Mouse (Mus musculus): ENCODE measurements around the gene Optn. TPM values are rescaled to one million over a fixed set of nuclear protein-coding genes. Genes with fewer than 3 reads are reported as not detected.

The Optn gene
- polyA plus RNA-seq (2015; fragmentation: Nextera tagmentation; extraction: Ambion mirVana) = 18.0 and 24.3 TPM in 2 replicates

DNA sequence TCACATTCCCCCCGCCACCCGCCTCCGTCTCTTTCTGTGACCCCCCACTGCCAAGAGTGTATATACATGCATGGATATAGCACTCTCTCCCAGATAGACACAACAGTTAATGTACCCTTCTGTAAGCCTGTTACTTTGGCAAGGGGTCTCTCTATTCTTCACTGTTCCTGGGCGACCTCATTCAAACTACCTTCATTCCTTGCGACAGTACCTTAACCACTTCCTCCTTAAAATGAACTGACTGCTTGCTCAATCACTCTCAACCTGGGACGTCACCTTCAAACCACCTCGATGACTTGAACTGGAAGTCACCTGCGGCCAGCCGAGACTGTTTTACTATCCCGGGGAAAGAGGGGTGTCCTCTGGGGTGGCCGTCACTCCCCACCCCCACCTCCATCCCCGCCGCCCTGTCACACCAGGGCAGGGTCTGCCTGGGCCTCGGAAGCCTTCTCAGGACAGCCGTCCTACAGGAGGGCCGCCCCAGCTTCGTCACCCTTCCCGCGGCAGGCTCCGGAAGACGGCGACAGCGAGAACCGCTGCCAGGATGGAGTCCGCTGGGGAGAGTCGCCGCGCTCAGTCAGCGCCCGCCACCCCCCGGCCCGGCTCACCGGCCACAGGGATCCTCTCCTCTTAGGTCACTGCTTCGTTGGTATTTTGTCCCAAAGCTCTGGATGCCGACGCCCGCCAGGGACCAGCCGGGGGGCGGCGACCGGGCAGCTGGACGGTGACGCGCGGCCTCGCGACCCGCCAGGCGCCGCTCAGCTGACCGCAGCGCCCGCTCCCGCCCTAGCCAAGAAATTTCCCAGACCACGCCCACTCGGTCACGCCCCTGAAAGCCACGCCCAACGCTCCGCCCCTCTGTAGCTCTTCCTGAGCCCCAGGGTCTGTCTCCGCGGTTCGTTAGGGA, at the start of gene Optn:
TSS of gene Optn (minus strand) at position 753 of the 907 bp plus-strand sequence.
- Histone ChIP-seq H3K27me3 (ENCODE audit: control insufficient read depth, insufficient read depth, low read depth, low read length) (no peaks in the 10 kb centered on the region; the same call in 1 of the 2 replicates), H3K4me3 (ENCODE audit: low read depth, low read length) (peak within 1 kb of the TSS; percentile 63), H3K9me3 (replicated peaks; ENCODE audit: control insufficient read depth, low read length, poor library complexity, severe bottlenecking) (no peaks in the 10 kb centered on the region), H3K27ac (ENCODE audit: low read length) (peak within 1 kb of the TSS; percentile 35; the same call in 1 of the 2 replicates), H3K9ac (ENCODE audit: low read depth, low read length) (peak within 1 kb of the TSS; percentile 79), H3K4me1 (ENCODE audit: control insufficient read depth, insufficient read depth, low read length) (peaks cover 18% of the 10 kb centered on the region), H3K4me2 (ENCODE audit: low read length) (peak within 1 kb of the TSS; percentile 81), H3K36me3 (ENCODE audit: control insufficient read depth, insufficient read depth, low read length) (no peaks in the 10 kb centered on the region)
- WGBS = 2% methylated on average over 63 of the region's 63 CpGs
- ATAC-seq = peak; percentile 93

DNA sequence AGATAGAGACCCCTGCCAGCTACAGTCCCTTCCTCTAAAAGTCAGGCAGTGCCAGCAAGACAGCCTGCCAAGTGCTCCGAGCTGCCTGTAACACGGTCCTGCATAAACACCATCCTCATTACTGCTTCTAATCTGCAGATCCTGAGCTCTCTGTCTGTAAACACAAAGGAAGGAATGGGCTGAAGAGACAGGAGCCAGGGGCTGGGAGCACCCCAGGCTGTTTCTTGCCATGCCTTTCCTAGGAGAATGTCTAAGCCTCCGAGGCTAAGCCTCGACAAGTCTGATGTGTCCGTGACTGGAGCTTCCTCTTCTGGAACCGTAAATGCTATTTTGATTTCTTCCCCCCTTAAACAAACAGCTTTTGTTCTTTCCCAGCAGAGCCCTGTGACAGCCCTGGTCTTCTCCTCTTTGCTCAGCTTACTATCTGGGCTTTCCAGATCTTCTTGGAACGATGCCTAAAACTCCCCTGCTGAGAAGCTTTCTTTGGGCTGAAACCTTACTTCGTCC, 49.0 kb upstream of the Optn start:
- Histone ChIP-seq H3K27ac (ENCODE audit: low read length) (peak overlapping the region; percentile 69), H3K9ac (ENCODE audit: low read depth, low read length) (no peak overlapping the region), H3K9me3 (replicated peaks; ENCODE audit: control insufficient read depth, low read length, poor library complexity, severe bottlenecking) (no peaks in the 10 kb centered on the region), H3K4me1 (ENCODE audit: control insufficient read depth, insufficient read depth, low read length) (peaks cover 14% of the 10 kb centered on the region), H3K4me2 (ENCODE audit: low read length) (no peak overlapping the region), H3K4me3 (ENCODE audit: low read depth, low read length) (no peak overlapping the region), H3K27me3 (ENCODE audit: control insufficient read depth, insufficient read depth, low read depth, low read length) (no peaks in the 10 kb centered on the region), H3K36me3 (ENCODE audit: control insufficient read depth, insufficient read depth, low read length) (no peaks in the 10 kb centered on the region)
- ATAC-seq = peak; percentile 59
- 9% methylated on average over 8 of the region's 8 CpGs for WGBS

DNA sequence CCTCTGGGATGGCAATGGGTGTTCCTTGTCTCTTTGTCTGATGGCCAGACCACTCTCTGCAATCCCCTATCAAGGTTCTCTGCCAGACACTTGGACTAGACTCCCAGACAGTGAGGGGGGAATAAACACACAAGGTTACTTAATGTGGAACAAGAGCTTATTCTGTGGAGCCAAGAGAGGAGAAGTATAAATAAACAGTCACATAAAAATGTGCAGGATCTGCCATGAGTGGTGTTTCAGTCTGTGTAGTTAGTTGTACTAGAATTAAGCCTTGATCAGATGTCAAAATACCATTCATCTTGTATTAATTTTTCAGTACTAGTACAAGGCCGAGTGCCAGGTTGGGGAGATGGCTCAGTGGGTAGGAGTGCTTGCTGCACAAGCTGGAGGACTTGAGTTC, 39.0 kb upstream of the Optn start:
- H3K4me1 ChIP-seq (ENCODE audit: control insufficient read depth, insufficient read depth, low read length) = peaks cover 6% of the 10 kb centered on the region
- peaks cover 7% of the 10 kb centered on the region for H3K9me3 ChIP-seq (replicated peaks; ENCODE audit: control insufficient read depth, low read length, poor library complexity, severe bottlenecking)
- H3K9ac ChIP-seq (ENCODE audit: low read depth, low read length) = no peak overlapping the region
- H3K36me3 ChIP-seq (ENCODE audit: control insufficient read depth, insufficient read depth, low read length) = no peaks in the 10 kb centered on the region
- H3K4me2 ChIP-seq (ENCODE audit: low read length) = no peak overlapping the region
- 74% methylated on average over 1 of the region's 1 CpGs for whole genome bisulfite sequencing
- no peak for ATAC-seq
- H3K4me3 ChIP-seq (ENCODE audit: low read depth, low read length) = no peak overlapping the region
- H3K27ac ChIP-seq (ENCODE audit: low read length) = no peak overlapping the region
- H3K27me3 ChIP-seq (ENCODE audit: control insufficient read depth, insufficient read depth, low read depth, low read length) = no peaks in the 10 kb centered on the region

DNA sequence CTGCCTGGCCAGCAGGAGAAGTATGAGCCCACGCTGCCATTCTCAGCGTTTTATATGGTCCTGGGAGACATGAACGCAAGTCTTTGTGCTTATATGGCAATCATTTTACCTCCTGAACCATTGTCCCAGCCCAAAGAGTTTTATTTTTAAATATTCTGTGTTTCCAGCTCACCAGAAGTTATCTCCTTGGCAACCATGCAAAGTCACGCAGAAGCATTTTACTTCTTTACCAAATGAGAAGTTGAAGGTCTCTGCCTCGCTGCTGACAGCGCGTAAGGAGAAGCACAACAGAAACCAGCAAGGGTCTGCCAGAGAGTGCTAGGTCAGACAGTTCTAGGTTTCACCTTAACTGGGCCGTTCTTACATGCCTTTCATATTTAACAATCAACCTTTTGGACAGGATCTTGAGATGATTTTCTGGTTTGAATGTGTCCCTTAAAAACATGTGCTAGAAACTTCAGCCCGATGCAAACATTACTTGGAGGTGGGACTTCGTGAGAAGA, 37.9 kb upstream of the Optn start:
- Histone ChIP-seq H3K4me1 (ENCODE audit: control insufficient read depth, insufficient read depth, low read length) (peaks cover 8% of the 10 kb centered on the region), H3K4me3 (ENCODE audit: low read depth, low read length) (no peak overlapping the region), H3K4me2 (ENCODE audit: low read length) (no peak overlapping the region), H3K27me3 (ENCODE audit: control insufficient read depth, insufficient read depth, low read depth, low read length) (no peaks in the 10 kb centered on the region), H3K9ac (ENCODE audit: low read depth, low read length) (no peak overlapping the region), H3K27ac (ENCODE audit: low read length) (no peak overlapping the region), H3K9me3 (replicated peaks; ENCODE audit: control insufficient read depth, low read length, poor library complexity, severe bottlenecking) (peaks cover 5% of the 10 kb centered on the region; the same call in 1 of the 2 replicates), H3K36me3 (ENCODE audit: control insufficient read depth, insufficient read depth, low read length) (no peaks in the 10 kb centered on the region)
- 83% methylated on average over 10 of the region's 10 CpGs for WGBS
- no peak for ATAC-seq

DNA sequence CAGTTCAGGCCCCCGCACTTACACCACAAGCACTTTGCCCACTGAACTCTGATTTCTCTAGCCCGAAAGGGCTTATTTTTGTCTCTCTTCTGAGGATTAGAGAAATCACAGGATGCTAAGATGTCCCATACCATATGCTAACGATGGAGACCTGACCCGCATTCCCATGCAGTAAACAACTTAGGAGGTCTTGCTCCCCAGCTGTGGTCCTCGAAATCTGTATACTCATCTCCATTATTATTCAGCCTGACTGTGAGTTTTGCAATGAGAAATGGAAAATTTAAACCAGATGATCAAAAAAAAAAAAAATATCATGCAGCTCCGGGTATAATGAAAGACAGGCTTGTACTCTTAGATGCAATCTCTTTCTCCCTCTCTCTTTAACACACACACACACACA, 35.3 kb upstream of the Optn start:
- WGBS = 74% methylated on average over 6 of the region's 6 CpGs

DNA sequence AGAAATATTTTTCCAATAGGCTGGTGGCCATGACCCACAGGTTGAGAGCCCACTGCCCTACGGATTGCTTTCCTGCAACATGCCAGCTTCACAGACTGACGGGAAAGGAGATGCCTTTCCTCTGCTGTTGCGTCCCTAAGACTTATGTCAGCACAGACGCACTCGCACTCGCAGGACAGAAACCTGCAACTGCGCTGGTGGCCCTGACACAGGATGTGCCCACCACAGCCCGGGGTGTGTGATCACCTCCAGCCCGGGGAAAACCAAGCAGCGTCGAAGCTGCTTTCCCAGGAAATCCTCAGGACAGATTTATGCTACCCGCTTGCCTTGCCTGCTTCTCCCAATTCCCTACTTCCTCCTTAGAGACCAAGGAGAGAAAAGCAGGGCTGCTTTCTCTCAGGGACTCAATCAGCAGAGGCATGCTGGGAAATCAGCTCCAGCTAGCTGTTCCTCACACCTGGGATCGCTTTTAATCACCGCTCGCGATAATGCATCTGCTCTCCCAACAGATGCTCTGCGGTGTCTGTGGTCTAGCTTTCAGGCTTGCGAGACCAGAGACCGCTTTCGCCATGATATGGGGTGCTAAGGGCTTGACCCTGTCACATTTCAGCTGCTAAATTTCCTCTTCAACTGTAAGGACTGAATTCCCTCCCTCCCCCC, 34.1 kb upstream of the Optn start:
- WGBS = 29% methylated on average over 20 of the region's 20 CpGs

More for the DNA sequence above, 35.3 kb upstream of the Optn start:
- no peak overlapping the region for H3K9ac ChIP-seq (ENCODE audit: low read depth, low read length)
- no peaks in the 10 kb centered on the region for H3K27me3 ChIP-seq (ENCODE audit: control insufficient read depth, insufficient read depth, low read depth, low read length)
- H3K27ac ChIP-seq (ENCODE audit: low read length) = no peak overlapping the region
- ATAC-seq = no peak
- H3K4me2 ChIP-seq (ENCODE audit: low read length) = no peak overlapping the region
- no peaks in the 10 kb centered on the region for H3K36me3 ChIP-seq (ENCODE audit: control insufficient read depth, insufficient read depth, low read length)
- peaks cover 8% of the 10 kb centered on the region for H3K4me1 ChIP-seq (ENCODE audit: control insufficient read depth, insufficient read depth, low read length)
- no peak overlapping the region for H3K4me3 ChIP-seq (ENCODE audit: low read depth, low read length)
- H3K9me3 ChIP-seq (replicated peaks; ENCODE audit: control insufficient read depth, low read length, poor library complexity, severe bottlenecking) = peaks cover 3% of the 10 kb centered on the region; the same call in 1 of the 2 replicates

DNA sequence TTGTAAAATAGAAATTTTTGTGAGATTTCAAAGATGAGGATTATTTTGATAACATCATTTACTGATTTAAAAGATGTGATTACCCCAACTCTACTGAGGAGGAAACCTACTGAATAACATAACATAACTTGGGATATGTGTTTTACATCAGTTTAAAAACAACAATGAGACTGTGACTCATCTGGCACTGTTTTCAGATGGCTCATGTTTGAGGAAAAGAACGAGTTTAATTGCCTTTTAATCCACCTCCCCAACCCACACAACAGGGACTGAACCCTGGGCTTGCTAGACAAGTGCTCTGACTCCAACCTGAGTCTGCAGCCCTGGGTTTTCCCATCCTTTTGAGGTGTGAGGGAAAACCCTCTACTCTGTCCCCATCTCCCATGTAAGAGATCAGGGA, 31.5 kb upstream of the Optn start:
- 39% methylated on average over 1 of the region's 1 CpGs for WGBS
- Histone ChIP-seq H3K4me3 (ENCODE audit: low read depth, low read length) (no peak overlapping the region), H3K27me3 (ENCODE audit: control insufficient read depth, insufficient read depth, low read depth, low read length) (no peaks in the 10 kb centered on the region), H3K4me1 (ENCODE audit: control insufficient read depth, insufficient read depth, low read length) (peaks cover 8% of the 10 kb centered on the region), H3K9ac (ENCODE audit: low read depth, low read length) (no peak overlapping the region), H3K4me2 (ENCODE audit: low read length) (no peak overlapping the region), H3K9me3 (replicated peaks; ENCODE audit: control insufficient read depth, low read length, poor library complexity, severe bottlenecking) (peaks cover 3% of the 10 kb centered on the region; the same call in 1 of the 2 replicates), H3K27ac (ENCODE audit: low read length) (no peak overlapping the region), H3K36me3 (ENCODE audit: control insufficient read depth, insufficient read depth, low read length) (no peaks in the 10 kb centered on the region)
- ATAC-seq = no peak

More for the DNA sequence above, 34.1 kb upstream of the Optn start:
- Histone ChIP-seq H3K9me3 (replicated peaks; ENCODE audit: control insufficient read depth, low read length, poor library complexity, severe bottlenecking) (peaks cover 3% of the 10 kb centered on the region; the same call in 1 of the 2 replicates), H3K4me1 (ENCODE audit: control insufficient read depth, insufficient read depth, low read length) (peaks cover 8% of the 10 kb centered on the region), H3K4me3 (ENCODE audit: low read depth, low read length) (peak overlapping the region; percentile 13; the same call in 1 of the 2 replicates), H3K4me2 (ENCODE audit: low read length) (peak overlapping the region; percentile 43), H3K27me3 (ENCODE audit: control insufficient read depth, insufficient read depth, low read depth, low read length) (no peaks in the 10 kb centered on the region), H3K27ac (ENCODE audit: low read length) (peak overlapping the region; percentile 11), H3K36me3 (ENCODE audit: control insufficient read depth, insufficient read depth, low read length) (no peaks in the 10 kb centered on the region), H3K9ac (ENCODE audit: low read depth, low read length) (peak overlapping the region; percentile 42)
- ATAC-seq = peak; percentile 73

DNA sequence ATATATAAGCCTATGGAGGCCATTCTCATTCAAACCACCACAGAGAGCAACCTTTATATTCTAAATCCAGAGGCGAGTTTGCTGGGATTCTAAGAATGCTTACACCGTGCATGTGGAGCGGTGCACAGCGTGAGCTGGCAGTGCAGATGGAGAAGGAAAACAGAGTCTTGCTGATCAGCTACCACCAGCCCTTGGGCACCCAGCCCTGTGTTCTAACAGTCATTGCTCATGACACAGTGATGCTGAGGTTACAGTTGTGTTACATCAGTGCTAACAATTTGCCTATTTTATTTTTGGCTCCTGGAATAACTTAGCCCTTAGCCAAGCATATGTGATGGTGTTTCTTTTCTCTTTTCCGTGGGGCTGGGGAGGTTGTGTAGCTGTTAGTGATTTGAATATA, 31.0 kb upstream of the Optn start:
- Histone ChIP-seq H3K27ac (ENCODE audit: low read length) (no peak overlapping the region), H3K4me2 (ENCODE audit: low read length) (no peak overlapping the region), H3K9ac (ENCODE audit: low read depth, low read length) (no peak overlapping the region), H3K27me3 (ENCODE audit: control insufficient read depth, insufficient read depth, low read depth, low read length) (no peaks in the 10 kb centered on the region), H3K9me3 (replicated peaks; ENCODE audit: control insufficient read depth, low read length, poor library complexity, severe bottlenecking) (peaks cover 3% of the 10 kb centered on the region; the same call in 1 of the 2 replicates), H3K4me1 (ENCODE audit: control insufficient read depth, insufficient read depth, low read length) (peaks cover 8% of the 10 kb centered on the region), H3K4me3 (ENCODE audit: low read depth, low read length) (no peak overlapping the region), H3K36me3 (ENCODE audit: control insufficient read depth, insufficient read depth, low read length) (no peaks in the 10 kb centered on the region)
- WGBS = 80% methylated on average over 5 of the region's 5 CpGs
- ATAC-seq = no peak

Measured in midbrain, embryonic 16.5 days (tissue).